Mouse (Mus musculus): Measurements from ENCODE around the gene Vmn1r83. TPM values are rescaled to one million over a fixed set of nuclear protein-coding genes. Genes with fewer than 3 reads are reported as not detected.

Gene Vmn1r83
- polyA plus RNA-seq (2012; ENCODE audit: insufficient read depth, insufficient read length, low replicate concordance, missing spikeins): not detected in 2 replicates

- TF ChIP-seq CTCF (IDR thresholded peaks at IDR 0.05; ENCODE audit: insufficient read depth, low read depth, low read length) (no peak), POLR2A (IDR thresholded peaks at IDR 0.05; ENCODE audit: insufficient read depth, low read depth, low read length) (no peak)
- H3K4me1 ChIP-seq (ENCODE audit: control insufficient read depth, insufficient read depth, low read length): no peaks in the 10 kb centered on the region
- H3K4me3 ChIP-seq (ENCODE audit: insufficient read depth, low read depth, low read length): no peak within 1 kb of the TSS
- 82% methylated on average over 2 of the region's 2 CpGs for WGBS
- no peak within 1 kb of the TSS for H3K27ac ChIP-seq (ENCODE audit: insufficient read depth, low read depth, low read length)
These were observed at the start of gene Vmn1r83 for GRCm38 (mm10) chr7:12329381-12329780. Vmn1r83 (minus strand) TSS chr7:12329481.

- Histone ChIP-seq H3K4me3 (ENCODE audit: insufficient read depth, low read depth, low read length) (no peak within 1 kb of the TSS), H3K4me1 (ENCODE audit: control insufficient read depth, insufficient read depth, low read length) (no peaks in the 10 kb centered on the region), H3K27ac (ENCODE audit: insufficient read depth, low read depth, low read length) (no peak within 1 kb of the TSS)
- TF ChIP-seq CTCF (IDR thresholded peaks at IDR 0.05; ENCODE audit: insufficient read depth, low read depth, low read length) (no peak), POLR2A (IDR thresholded peaks at IDR 0.05; ENCODE audit: insufficient read depth, low read depth, low read length) (no peak)
- WGBS: 59% methylated on average over 1 of the region's 1 CpGs
These were observed 39.9 kb upstream of the Vmn1r83 start, which contains the start of gene Vmn1r84 for GRCm38 (mm10) chr7:12369173-12369572. Vmn1r84 (minus strand) TSS chr7:12369273.

GRCm38 (mm10) chr7:12300130-12300529 is 29.2 kb downstream of the Vmn1r83 start, which contains the start of gene Vmn1r82:
Vmn1r82 (plus strand) TSS chr7:12300430.
- H3K4me1 ChIP-seq (ENCODE audit: control insufficient read depth, insufficient read depth, low read length): no peaks in the 10 kb centered on the region
- no peak within 1 kb of the TSS for H3K27ac ChIP-seq (ENCODE audit: insufficient read depth, low read depth, low read length)
- TF ChIP-seq POLR2A (IDR thresholded peaks at IDR 0.05; ENCODE audit: insufficient read depth, low read depth, low read length): no peak
- no peak for TF ChIP-seq CTCF (IDR thresholded peaks at IDR 0.05; ENCODE audit: insufficient read depth, low read depth, low read length)
- no peak within 1 kb of the TSS for H3K4me3 ChIP-seq (ENCODE audit: insufficient read depth, low read depth, low read length)
- 54% methylated on average over 2 of the region's 2 CpGs for WGBS

Other genes starting within 250 kb of the Vmn1r83 start
- gene Vmn1r78, start 179.2 kb downstream of the Vmn1r83 start, polyA plus RNA-seq (2012; ENCODE audit: insufficient read depth, insufficient read length, low replicate concordance, missing spikeins): not detected in 2 replicates
- not detected in 2 replicates for gene Vmn1r79, start 158.2 kb downstream of the Vmn1r83 start, polyA plus RNA-seq (2012; ENCODE audit: insufficient read depth, insufficient read length, low replicate concordance, missing spikeins)
- not detected in 2 replicates for gene Vmn1r80, start 140.2 kb downstream of the Vmn1r83 start, polyA plus RNA-seq (2012; ENCODE audit: insufficient read depth, insufficient read length, low replicate concordance, missing spikeins)
- not detected in 2 replicates for gene Vmn1r81, start 61.2 kb downstream of the Vmn1r83 start, polyA plus RNA-seq (2012; ENCODE audit: insufficient read depth, insufficient read length, low replicate concordance, missing spikeins)
- not detected in 2 replicates for gene Vmn1r82, start 29.1 kb downstream of the Vmn1r83 start, polyA plus RNA-seq (2012; ENCODE audit: insufficient read depth, insufficient read length, low replicate concordance, missing spikeins)
- not detected in 2 replicates for gene Vmn1r84, start 39.8 kb upstream of the Vmn1r83 start, polyA plus RNA-seq (2012; ENCODE audit: insufficient read depth, insufficient read length, low replicate concordance, missing spikeins)
- not detected in 2 replicates for gene Zfp551, start 93.3 kb upstream of the Vmn1r83 start, polyA plus RNA-seq (2012; ENCODE audit: insufficient read depth, insufficient read length, low replicate concordance, missing spikeins)
- not detected in 2 replicates for gene Zfp606, start 148.8 kb upstream of the Vmn1r83 start, polyA plus RNA-seq (2012; ENCODE audit: insufficient read depth, insufficient read length, low replicate concordance, missing spikeins)
- not detected in 2 replicates for gene 2900092C05Rik, start 183.0 kb upstream of the Vmn1r83 start, polyA plus RNA-seq (2012; ENCODE audit: insufficient read depth, insufficient read length, low replicate concordance, missing spikeins)